Mouse (Mus musculus) olfactory bulb, adult 2 months (tissue): ENCODE results near the gene Trip12.

Experiments used
- CTCF ChIP-seq: fragments of 200-500 bp; IDR thresholded peaks from 2 replicates; pipeline ENCODE4 v1.5.1; 2012; ENCODE audit warnings: low read depth, mild to moderate bottlenecking, low read length, moderate library complexity; ENCODE audit not compliant: insufficient read depth
- POLR2A ChIP-seq: fragments of 200-500 bp; IDR thresholded peaks from 2 replicates; pipeline ENCODE4 v1.6.1; 2012; ENCODE audit warnings: mild to moderate bottlenecking, low read depth, low read length, moderate library complexity; ENCODE audit not compliant: insufficient read depth

DNA sequence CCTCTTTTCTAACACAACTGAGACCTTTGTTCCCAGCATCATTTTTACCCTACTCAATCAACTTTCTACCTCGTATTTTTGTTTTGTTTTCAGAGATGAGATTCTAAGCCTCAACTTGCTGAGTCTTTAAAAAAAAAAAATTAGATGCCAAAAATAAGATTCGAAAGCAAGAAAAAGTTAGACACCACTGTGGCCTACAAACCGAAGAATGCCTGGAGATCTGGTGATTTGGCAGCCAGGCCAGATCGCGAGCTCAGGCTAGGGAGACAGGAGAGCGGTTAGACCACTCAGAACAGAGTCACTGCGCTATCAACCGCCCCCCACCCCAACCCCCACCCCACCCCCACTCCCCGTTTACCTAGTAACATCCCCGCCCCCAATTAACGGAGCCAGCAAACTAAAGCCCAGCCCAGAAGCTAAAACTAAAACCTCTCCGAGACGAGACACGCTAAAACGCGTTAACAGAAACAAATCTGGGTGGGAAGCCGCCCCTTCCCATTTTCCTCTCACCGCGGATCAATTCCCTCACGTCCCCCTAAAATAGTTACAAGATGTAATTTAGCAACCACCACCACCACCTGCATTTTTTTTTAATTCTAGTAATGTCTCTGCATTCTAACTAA is 2.7 kb downstream of the Trip12 start:
- no peak for TF ChIP-seq CTCF
- no peak for TF ChIP-seq POLR2A
